Mouse (Mus musculus) left cerebral cortex, postnatal 4 days (tissue): ENCODE results near the gene Cd22. TPM values are rescaled to one million over a fixed set of nuclear protein-coding genes. Genes with fewer than 3 reads are reported as not detected.
"Not testable (repeated sequence)": the region's sequence is repeated elsewhere in the genome, so short reads cannot be mapped to it uniquely, and the experiment has no call there.

ENCODE experiments used
- DNase-seq: peaks from one replicate; pipeline ENCODE4 v3.0.0-alpha.2; 2022
- intact Hi-C: fragments of 180-260 bp; cut with DNase I; formaldehyde crosslinking; loops from one replicate; pipeline ENCODE4 v1.15.1; 2025
- total RNA-seq, 2 experiments: library from RNA; stranded (reverse); gene quantifications; 2 replicates each; pipeline ENCODE4 v1.2.3; 2021

Cd22 gene
- total RNA-seq: under 1 TPM; 0.44 to 0.48 TPM

DNA sequence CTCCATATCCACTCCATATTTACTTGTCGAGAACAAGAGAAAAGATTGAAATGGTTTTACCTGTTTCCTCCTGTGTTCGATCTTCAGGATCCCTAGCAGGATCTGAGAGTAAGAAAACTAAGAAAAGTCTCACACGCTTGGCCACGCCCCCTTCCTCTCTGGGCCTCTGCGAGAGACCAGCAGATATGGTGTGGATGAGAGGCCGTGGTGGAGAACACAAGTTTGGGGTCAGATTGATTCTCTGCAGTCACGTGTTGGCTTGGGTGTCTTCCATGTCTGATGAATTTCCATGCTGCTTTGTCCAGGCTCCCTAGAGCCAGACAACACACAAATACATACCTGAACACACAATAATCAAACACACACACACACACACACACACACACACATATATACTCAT is at the start of gene Cd22:
Cd22 (minus strand) TSS at position 167 of the 400 bp plus-strand sequence.
- intact Hi-C loops: no loop called here
- DNase-seq: no peak

- DNase-seq, intact Hi-C loops: not testable (repeated sequence)
These were observed 44.4 kb upstream of the Cd22 start, which contains the start of gene Hamp2 for GRCm38 (mm10) chr7:30924581-30924980. Gene Hamp2 (minus strand): TSS chr7:30924681.

GRCm38 (mm10) chr7:30924071-30924470 is 43.9 kb upstream of the Cd22 start:
- DNase-seq: no peak
- intact Hi-C loops: no loop called here

DNA sequence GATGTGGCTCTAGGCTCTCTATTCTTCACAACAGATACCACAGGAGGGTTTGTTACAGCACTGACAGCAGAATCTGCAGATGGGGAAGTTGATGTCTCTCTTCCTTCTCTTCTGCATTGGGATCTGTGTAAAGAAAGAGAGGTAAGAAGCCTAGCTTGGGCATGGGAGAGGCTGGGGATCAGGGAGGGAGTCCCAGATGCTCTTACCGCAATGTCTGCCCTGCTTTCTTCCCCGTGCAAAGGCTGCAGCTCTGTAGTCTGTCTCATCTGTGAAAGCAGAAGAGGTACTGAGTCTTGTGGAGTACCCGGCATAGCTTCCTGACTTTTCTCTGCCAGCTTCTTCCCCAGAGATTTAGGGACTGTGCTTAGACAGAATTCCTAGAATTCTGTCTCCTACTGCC is 42.3 kb upstream of the Cd22 start:
- intact Hi-C loops, DNase-seq: not testable (repeated sequence)

- intact Hi-C loops: no loop called here
- no peak for DNase-seq
These were observed 40.1 kb upstream of the Cd22 start for GRCm38 (mm10) chr7:30920217-30920616.

DNA sequence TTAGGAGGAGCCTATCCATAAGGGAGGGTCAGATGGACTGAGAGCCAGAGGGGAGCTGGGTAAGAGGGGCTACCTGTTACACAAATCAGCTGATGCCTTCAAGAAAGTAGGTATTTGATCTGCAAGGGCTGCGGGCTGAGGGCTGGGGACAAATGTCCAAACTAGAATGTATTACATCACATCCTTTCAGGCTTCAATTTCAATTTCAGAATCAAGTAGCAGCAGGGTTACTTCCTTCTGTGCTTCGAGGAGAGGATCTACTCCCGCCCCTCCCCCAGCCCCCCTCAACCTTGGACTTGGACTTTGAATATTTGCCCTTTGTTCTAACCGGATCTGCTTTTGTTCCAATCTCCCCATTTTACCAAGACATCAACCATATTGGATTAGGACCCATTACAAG is 37.1 kb upstream of the Cd22 start:
- DNase-seq: no peak
- intact Hi-C loops: no loop called here

DNA sequence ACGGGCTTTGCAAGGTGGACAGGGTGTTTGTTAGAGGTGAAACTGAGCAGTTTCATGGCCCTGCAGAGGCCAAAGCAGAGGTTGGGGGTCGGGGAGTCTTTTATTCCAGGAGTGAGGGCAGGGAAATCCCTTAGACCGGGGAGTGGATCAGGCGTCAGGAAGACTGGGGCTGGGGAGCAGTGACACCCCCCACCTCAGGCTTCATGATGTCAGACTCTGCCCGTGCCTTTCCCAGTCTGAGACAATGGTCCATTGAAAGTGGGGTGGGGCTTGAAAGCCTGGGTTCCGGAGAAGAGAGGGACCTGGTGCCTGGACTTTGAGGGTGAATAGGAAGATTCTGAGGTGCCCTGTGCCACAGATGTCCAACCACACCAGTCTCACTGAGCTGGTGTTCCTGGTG is 36.6 kb upstream of the Cd22 start:
- intact Hi-C loops: no loop called here
- DNase-seq: no peak

- intact Hi-C loops: no loop called here
- DNase-seq: no peak
These were observed 34.6 kb upstream of the Cd22 start, which contains the start of gene Mag for GRCm38 (mm10) chr7:30914732-30915131. Gene Mag (minus strand): TSS chr7:30914873.

GRCm38 (mm10) chr7:30909773-30910172 is 29.6 kb upstream of the Cd22 start:
- no peak for DNase-seq
- intact Hi-C loops: no loop called here

- intact Hi-C loops: no loop called here
- DNase-seq: no peak
These were observed 28.9 kb upstream of the Cd22 start for GRCm38 (mm10) chr7:30908992-30909431.

- intact Hi-C loops: no loop called here
- no peak for DNase-seq
These were observed 28.3 kb upstream of the Cd22 start for GRCm38 (mm10) chr7:30908277-30908991.

- intact Hi-C loops: no loop called here
- DNase-seq: no peak
These were observed 23.9 kb upstream of the Cd22 start for GRCm38 (mm10) chr7:30904042-30904441.

- no peak for DNase-seq
- intact Hi-C loops: no loop called here
These were observed 15.1 kb upstream of the Cd22 start for GRCm38 (mm10) chr7:30895217-30895616.

GRCm38 (mm10) chr7:30892515-30892914 is 12.4 kb upstream of the Cd22 start:
- DNase-seq: no peak
- intact Hi-C loops: no loop called here

- intact Hi-C loops: no loop called here
- no peak for DNase-seq
These were observed 11.6 kb upstream of the Cd22 start for GRCm38 (mm10) chr7:30891746-30892145.

DNA sequence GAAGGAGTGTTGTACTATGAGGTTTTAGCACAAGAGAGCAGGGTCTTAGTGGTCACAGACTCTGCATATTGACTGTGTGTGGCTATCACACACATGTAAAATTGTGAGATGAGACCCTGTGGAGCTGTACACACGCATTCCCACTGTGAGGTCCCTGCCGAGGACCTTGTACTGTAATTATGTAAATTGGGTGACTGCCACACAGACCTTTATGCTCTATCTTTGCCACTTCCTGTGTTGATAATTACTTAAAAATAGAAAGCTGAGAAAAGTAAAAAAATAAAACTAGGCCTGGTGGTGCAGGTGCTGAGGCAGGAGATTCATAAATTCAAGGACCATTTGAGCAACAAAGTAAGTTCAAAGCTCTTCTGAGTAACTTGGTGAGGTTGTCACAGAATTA is 10.5 kb upstream of the Cd22 start:
- intact Hi-C loops: no loop called here
- no peak for DNase-seq

DNA sequence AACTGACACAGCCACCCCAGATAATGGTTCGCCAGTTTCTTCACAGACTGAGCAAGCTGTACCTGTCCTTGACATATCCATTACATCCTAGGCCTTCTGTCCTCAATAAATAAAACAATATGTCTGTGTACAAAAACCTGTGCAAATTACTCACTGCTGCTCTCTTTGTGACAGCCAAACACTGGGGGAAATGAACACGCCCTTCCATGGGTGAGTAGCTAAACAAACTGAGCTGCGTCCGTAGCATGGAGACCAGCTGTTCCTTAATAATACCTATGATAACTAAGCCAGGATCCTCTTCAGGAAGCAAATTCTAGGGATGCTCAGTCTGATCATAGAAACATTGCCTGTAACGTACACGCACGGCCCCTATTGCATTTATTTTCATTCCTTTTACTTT is 8.6 kb upstream of the Cd22 start:
- DNase-seq: no peak

DNA sequence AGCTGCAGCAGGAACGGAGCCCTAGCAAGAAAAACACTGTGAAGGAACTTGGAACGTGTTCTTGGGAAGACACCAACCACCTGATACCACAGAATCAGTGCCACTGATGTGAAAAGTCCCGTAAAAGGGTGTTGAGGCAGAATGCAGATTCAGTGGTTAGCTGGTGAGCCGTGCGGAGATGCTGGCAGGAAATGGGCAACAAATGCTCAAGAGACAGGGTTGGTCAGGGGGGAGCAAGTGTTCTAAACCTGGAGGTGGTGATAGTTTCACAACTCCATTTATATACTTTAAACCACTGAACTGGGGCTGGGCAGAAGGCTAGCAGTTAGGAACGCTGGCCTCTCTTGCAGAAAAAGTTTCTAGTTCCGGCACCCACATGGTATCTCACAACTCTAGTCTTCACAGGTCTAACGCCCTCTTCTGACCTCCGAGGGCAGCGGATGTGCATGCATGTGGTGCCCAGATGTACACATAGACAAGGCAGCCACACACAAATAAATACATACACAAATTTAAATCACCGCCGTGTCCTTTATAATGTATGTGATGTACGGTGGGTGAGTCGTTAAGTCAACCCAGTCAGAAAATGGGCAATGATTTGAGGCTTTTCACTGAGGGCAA is 7.5 kb upstream of the Cd22 start:
- intact Hi-C loops: no loop called here
- peak; percentile 30 for DNase-seq

More for the DNA sequence above, 8.6 kb upstream of the Cd22 start:
- intact Hi-C loops: no loop called here

- intact Hi-C loops: no loop called here
- no peak for DNase-seq
These were observed 6.7 kb upstream of the Cd22 start for GRCm38 (mm10) chr7:30886852-30887251.

- intact Hi-C loops: no loop called here
- DNase-seq: no peak
These were observed 3.9 kb upstream of the Cd22 start for GRCm38 (mm10) chr7:30884047-30884446.

DNA sequence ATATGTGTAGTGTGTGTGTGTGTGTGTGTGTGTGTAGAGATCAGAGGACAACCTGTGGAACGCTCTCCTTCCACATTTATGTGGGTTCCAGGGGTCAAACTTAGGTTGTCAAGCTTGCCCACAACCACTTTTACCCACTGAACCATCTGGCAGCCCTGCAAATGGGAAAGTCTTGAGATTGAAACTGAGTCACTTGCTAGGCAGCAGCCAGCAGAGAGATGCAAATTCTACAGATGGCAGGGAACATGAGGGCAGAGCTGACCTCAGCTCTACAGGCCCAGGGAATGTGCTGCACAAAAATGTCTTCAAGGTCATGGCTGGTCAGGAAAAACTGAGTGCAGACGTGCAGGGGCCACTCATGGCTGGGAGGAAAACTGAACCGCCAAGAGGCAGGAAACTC is 1.2 kb upstream of the Cd22 start:
- intact Hi-C loops: no loop called here

DNA sequence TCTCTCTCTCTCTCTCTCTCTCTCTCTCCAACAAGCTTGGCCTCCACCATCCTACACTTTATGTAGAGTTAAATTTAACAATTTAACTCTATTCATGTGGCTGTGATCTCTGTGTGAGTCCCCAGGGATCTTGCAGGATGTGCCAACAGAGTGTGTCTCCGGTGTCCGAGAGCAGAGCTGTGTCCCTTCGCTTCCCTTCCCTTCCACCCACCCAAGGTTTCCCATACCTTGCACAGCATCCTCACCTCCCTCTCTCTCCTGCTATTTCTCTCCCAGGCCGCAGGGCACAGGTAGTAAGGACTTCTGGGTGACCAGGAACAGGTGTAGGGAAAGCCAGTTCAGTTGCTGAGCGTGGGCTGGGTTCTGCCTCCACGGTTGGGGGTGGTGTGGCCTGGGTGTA is 1.2 kb downstream of the Cd22 start:
- DNase-seq: no peak
- intact Hi-C loops: no loop called here

More for the DNA sequence above, 1.2 kb upstream of the Cd22 start:
- DNase-seq: no peak
